Mouse (Mus musculus) mouse trophoblast stem cell (cell line): Measurements from ENCODE around the gene Hgd.

ENCODE experiments used
- in situ Hi-C, 2 experiments: fragments of 300-500 bp; cut with MseI, MboI; formaldehyde crosslinking; loops; 2 replicates in 1 of 2; 3 replicates in 1 of 2; pipeline ENCODE4 v1.15.1; 2025

The Hgd gene

GRCm38 (mm10) chr16:37670666-37671283, 90.8 kb downstream of the Hgd start:
- in situ Hi-C loops, result no loop called here

GRCm38 (mm10) chr16:37675326-37675725, 95.4 kb downstream of the Hgd start:
- in situ Hi-C loops, result no loop called here

GRCm38 (mm10) chr16:37676024-37676676, 96.2 kb downstream of the Hgd start:
- in situ Hi-C loops, result no loop called here

- in situ Hi-C loops, result no loop called here
Measured at GRCm38 (mm10) chr16:37676677-37677072, 96.7 kb downstream of the Hgd start.

GRCm38 (mm10) chr16:37677586-37677985, 97.6 kb downstream of the Hgd start:
- in situ Hi-C loops, result no loop called here

DNA sequence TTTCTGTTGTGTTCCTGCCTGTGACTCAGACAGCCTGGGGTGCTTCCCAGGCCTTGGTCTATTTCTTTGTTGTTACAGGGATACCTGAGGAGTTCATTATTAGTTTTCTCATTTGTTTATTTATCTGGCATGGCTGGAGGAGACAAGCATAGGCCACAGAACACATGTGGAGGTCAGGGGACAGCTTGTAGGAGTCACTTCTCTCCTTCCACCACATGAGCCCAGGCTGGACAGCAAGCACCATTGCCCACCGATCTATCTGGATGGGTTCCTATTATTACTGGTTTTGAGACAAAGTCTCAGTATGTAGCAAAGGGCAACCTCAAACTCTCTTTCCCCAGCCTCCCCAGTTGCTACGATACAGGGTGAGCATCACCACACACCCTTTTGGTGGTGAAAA, 100.3 kb downstream of the Hgd start:
- in situ Hi-C loops, result loop anchor here (10.0 kb wide), 1 partner anchor 135 kb away; no protein-coding TSS in a partner anchor

DNA sequence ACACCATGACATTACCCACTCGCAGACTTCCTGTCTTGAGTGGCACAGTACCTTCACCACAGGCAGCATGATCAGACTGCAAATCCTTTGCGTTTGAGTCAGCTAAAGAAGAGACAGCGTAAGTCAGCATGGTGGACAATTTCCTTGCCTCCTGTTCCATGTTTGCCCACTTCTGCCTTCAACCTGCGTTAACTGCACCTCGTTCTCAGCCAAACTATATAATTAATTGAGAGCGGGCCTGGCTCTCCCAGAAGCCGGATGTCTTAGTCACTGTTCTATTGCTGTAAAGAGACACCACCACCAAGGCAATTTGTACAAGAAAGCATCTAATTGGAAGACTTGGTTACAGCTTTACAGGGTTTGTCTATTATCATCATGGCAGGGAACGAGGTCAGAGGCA, 100.9 kb downstream of the Hgd start:
- in situ Hi-C loops, result loop anchor here (10.0 kb wide), 1 partner anchor 134 kb away; no protein-coding TSS in a partner anchor
